Mouse (Mus musculus): ENCODE data around the gene Gm17783. TPM values are rescaled to one million over a fixed set of nuclear protein-coding genes. Genes with fewer than 3 reads are reported as not detected.
"Not testable (repeated sequence)": the region's sequence is repeated elsewhere in the genome, so short reads cannot be mapped to it uniquely, and the experiment has no call there.

Gm17783 gene
- polyA plus RNA-seq (2015; fragmentation: Nextera tagmentation; extraction: Ambion mirVana) = not detected in 2 replicates

DNA sequence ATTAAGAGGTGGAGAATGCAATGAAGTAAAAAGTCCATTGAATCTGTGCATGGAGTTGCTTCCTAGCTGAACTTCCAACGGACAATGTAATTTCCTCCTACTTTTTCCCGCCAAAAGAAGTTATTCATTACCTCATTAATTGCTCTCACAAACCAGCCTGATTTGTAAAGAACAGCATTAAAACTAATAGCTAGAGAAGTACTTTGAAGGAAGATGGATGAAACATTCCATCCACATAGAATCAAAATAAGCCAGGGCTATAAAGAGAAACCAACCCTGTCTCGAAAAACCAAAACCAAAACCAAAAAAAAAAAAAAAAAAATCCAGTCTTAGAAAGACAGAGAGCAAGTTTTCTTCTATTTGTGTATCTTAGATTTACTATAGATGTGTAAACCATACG lies at the start of gene Gm17783:
TSS of gene Gm17783 (minus strand) at position 101 of the 400 bp plus-strand sequence.
- H3K4me2 ChIP-seq = no peak within 1 kb of the TSS
- H3K4me1 ChIP-seq (replicated peaks) = no peaks in the 10 kb centered on the region
- H3K9ac ChIP-seq = no peak within 1 kb of the TSS
- H3K27me3 ChIP-seq = no peaks in the 10 kb centered on the region
- ATAC-seq (ENCODE audit: low read depth) = no peak
- no peak within 1 kb of the TSS for H3K27ac ChIP-seq (replicated peaks)
- WGBS = 86% methylated on average over 4 of the region's 4 CpGs
- H3K4me3 ChIP-seq = no peak within 1 kb of the TSS
- H3K36me3 ChIP-seq = no peaks in the 10 kb centered on the region
- no peaks in the 10 kb centered on the region for H3K9me3 ChIP-seq

DNA sequence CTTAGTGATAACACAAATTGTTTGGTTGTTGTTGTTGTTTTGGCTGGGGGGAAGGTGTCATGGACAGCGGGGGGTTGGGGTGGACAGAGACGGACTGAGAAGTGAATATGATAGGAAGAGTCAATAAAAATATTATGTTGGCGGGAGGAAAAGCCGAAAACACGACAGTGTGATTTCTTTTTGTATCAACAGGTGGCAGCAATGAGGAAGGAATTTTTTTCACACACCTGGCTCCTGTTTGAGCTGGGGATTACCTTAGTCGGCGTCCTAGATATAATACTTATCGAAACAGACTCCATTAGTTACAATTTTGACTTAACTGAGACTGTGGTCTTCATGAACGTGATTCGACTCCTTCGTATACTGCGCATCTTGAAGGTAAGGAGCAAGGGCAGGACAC lies 48.0 kb upstream of the Gm17783 start:
- Histone ChIP-seq H3K27me3 (no peaks in the 10 kb centered on the region), H3K36me3 (no peaks in the 10 kb centered on the region), H3K4me3 (no peak overlapping the region), H3K4me2 (no peak overlapping the region), H3K27ac (replicated peaks) (no peak overlapping the region), H3K9me3 (no peaks in the 10 kb centered on the region), H3K9ac (no peak overlapping the region), H3K4me1 (replicated peaks) (no peaks in the 10 kb centered on the region)
- WGBS = 74% methylated on average over 12 of the region's 12 CpGs
- no peak for ATAC-seq (ENCODE audit: low read depth)

DNA sequence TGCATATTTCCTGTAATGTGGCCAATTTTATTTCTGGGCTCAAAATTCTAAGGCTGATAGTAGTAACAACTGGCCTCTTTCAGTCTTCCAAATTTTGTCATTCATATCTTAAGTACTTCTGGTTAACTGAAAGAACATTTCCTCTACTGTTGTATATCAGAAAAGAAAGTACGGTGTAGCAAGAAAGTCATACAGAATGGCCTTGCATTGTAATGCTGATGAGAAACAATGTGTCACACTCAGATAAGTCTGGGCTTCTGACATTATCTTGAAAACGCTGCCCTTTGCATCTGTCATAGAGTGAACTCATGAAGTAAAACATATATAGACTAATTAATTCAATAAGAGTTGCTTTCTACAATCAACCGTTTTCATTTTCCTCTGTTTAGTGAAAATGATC lies 40.5 kb upstream of the Gm17783 start:
- H3K27ac ChIP-seq (replicated peaks) = no peak overlapping the region
- H3K4me2 ChIP-seq = no peak overlapping the region
- H3K9ac ChIP-seq = no peak overlapping the region
- ATAC-seq (ENCODE audit: low read depth) = no peak
- WGBS = 89% methylated on average over 3 of the region's 3 CpGs
- H3K4me1 ChIP-seq (replicated peaks) = no peaks in the 10 kb centered on the region
- no peaks in the 10 kb centered on the region for H3K9me3 ChIP-seq
- no peak overlapping the region for H3K4me3 ChIP-seq
- H3K27me3 ChIP-seq = no peaks in the 10 kb centered on the region
- no peaks in the 10 kb centered on the region for H3K36me3 ChIP-seq

DNA sequence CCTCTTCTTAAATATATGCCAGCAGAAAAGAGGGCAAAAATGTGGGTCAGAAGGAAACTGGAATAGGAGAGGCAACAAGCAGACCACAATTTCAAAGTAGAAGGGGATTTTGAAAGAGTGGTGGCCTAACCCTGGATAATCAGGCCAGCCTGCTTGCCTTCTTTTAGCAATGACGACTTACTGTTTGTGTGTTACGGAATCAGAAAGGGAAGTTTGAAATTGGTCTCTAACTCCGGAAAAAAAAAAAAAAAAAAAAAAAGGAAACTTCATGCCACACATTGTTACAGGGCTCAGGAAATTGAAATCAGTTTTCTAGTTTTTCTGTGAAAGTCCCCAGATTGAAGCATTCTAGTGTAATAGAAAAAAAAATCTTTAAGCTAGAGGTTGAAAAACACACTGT lies 29.9 kb upstream of the Gm17783 start:
- no peaks in the 10 kb centered on the region for H3K9me3 ChIP-seq
- WGBS = 69% methylated on average over 3 of the region's 3 CpGs
- ATAC-seq (ENCODE audit: low read depth) = no peak

DNA sequence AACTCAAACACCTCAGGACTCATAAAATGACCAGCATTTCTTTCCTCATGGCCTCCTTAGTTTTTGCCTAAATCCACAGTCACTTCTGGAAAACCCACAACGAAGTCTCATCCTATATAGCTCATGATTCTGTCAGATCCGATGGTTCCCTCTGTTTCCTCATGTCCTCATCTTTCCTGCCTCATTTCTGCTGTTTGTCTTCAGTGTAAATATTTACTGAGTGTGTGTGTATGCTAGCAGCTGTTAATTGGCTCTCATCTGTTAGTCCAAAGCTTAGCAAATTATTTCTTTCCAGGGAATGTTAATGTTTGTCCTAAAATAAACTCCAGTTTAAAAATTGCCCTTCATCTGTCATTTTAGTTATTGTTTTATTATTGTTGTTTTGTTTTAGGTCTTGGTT lies 19.7 kb upstream of the Gm17783 start:
- Histone ChIP-seq H3K9ac (no peak overlapping the region), H3K9me3 (no peaks in the 10 kb centered on the region), H3K27ac (replicated peaks) (no peak overlapping the region), H3K27me3 (no peaks in the 10 kb centered on the region), H3K4me1 (replicated peaks) (no peaks in the 10 kb centered on the region), H3K4me2 (no peak overlapping the region), H3K36me3 (no peaks in the 10 kb centered on the region), H3K4me3 (no peak overlapping the region)
- no peak for ATAC-seq (ENCODE audit: low read depth)
- WGBS = 88% methylated on average over 2 of the region's 2 CpGs

More for the DNA sequence above, 29.9 kb upstream of the Gm17783 start:
- no peaks in the 10 kb centered on the region for H3K27me3 ChIP-seq
- no peaks in the 10 kb centered on the region for H3K36me3 ChIP-seq
- H3K4me1 ChIP-seq (replicated peaks) = no peaks in the 10 kb centered on the region
- H3K4me3 ChIP-seq = no peak overlapping the region
- no peak overlapping the region for H3K4me2 ChIP-seq
- no peak overlapping the region for H3K9ac ChIP-seq
- H3K27ac ChIP-seq (replicated peaks) = no peak overlapping the region

DNA sequence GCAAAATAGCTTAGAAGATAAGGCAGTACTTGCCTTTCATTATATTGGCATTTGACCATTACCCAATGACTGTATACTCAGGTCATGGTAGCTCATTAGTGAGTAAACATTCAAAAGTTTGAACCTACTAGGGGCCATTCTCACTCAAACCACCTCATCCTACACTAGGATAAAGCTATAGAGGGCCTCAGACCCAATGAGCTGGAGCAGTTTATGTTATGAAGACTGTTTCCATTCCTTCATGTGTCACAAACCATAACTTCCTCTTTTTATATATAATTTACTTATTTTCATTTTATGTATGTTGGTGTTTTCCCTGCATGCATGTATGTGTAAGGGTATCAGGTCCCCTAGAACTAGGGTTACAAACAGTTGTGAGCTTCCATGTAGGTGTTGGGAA lies 16.1 kb upstream of the Gm17783 start:
- H3K4me3 ChIP-seq = no peak overlapping the region
- no peak overlapping the region for H3K27ac ChIP-seq (replicated peaks)
- no peaks in the 10 kb centered on the region for H3K4me1 ChIP-seq (replicated peaks)
- no peak for ATAC-seq (ENCODE audit: low read depth)
- no peaks in the 10 kb centered on the region for H3K27me3 ChIP-seq
- H3K9me3 ChIP-seq = no peaks in the 10 kb centered on the region
- no peak overlapping the region for H3K9ac ChIP-seq
- H3K4me2 ChIP-seq = no peak overlapping the region
- H3K36me3 ChIP-seq = no peaks in the 10 kb centered on the region

DNA sequence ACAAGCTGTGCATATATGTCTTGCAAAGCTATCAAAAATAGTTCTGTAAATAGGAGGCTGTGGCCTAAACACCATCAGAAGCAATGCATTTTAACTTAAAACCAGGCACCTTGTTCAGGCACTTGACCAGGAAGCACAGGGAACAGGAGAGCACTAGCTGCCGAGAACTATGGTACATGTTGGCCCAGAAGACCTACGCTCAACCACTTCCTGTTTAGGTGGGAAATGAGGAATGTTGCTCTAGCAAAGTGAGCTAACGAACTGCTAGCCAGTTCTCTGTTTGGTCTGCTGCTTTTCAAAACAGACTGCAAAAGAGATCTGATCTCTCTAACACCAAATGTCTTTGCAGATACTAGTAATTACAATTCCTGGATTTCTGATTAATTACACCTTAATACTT lies 12.5 kb upstream of the Gm17783 start:
- Histone ChIP-seq H3K9me3 (no peaks in the 10 kb centered on the region), H3K27ac (replicated peaks) (no peak overlapping the region), H3K4me1 (replicated peaks) (no peaks in the 10 kb centered on the region), H3K9ac (no peak overlapping the region), H3K4me3 (no peak overlapping the region), H3K36me3 (no peaks in the 10 kb centered on the region), H3K4me2 (no peak overlapping the region), H3K27me3 (no peaks in the 10 kb centered on the region)
- WGBS = 87% methylated on average over 3 of the region's 3 CpGs
- ATAC-seq (ENCODE audit: low read depth) = no peak

DNA sequence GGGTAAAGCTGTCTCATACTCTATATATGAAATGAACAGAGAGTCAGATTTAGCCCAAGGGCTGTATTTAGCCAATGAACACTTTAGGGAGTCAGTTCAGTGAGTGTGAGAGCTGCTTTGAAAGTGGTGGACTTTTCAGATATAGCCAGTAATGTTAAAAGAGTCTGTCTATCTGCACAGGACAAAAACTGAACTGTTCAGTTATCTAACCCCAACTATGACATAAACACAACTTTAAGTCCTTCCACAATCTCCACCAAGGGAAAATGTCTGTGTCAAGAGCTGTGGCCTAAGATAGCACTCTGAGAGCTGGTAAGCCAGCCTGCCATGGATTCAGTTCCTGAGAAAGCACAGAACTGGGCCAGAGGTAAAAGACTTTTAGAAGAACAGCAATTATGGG lies 10.3 kb upstream of the Gm17783 start:
- ATAC-seq (ENCODE audit: low read depth) = no peak
- Histone ChIP-seq H3K9ac (no peak overlapping the region), H3K36me3 (no peaks in the 10 kb centered on the region)

DNA sequence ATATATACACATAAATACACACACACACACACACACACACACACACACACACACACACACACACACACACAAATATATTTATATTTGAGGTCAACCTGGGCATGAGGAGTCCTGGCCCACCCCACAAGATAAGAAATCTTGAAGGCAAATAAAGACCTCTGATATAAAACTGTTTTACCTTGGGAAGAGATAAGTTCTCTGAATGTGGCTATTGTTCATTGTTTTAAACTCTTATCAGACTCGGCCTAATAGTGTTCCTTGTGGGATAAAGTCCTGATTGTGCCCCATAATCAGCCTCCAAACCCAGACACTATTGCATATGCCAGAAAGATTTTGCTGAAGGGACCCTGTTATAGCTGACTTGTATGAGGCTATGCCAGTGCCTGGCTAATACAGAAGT lies 6.5 kb upstream of the Gm17783 start:
- H3K4me3 ChIP-seq; H3K4me1 ChIP-seq (replicated peaks); H3K36me3 ChIP-seq; ATAC-seq (ENCODE audit: low read depth); H3K27ac ChIP-seq (replicated peaks); H3K9ac ChIP-seq; H3K9me3 ChIP-seq; H3K4me2 ChIP-seq; H3K27me3 ChIP-seq: not testable (repeated sequence)
- WGBS = 81% methylated on average over 1 of the region's 1 CpGs

More for the DNA sequence above, 10.3 kb upstream of the Gm17783 start:
- Histone ChIP-seq H3K4me1 (replicated peaks) (no peaks in the 10 kb centered on the region), H3K4me3 (no peak overlapping the region), H3K9me3 (no peaks in the 10 kb centered on the region), H3K27me3 (no peaks in the 10 kb centered on the region), H3K27ac (replicated peaks) (no peak overlapping the region), H3K4me2 (no peak overlapping the region)

DNA sequence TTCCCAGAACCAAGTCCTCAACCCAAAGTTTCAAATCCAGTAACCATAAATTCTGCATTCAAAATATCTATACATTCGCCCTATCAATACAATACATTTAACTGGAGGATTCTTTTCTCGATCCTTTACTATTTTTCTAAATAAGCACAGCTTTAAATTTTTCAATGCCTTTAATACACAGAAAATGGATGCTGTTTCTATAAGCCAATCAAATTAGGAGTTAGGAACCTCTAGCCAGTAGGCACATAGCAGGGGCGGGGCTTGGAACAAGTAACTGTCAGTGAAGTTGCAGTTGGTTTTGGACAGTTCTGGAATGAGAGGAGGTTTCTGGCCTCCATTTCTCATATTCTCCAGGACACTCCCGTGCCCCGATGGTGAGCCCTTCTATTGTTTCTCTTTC lies 3.2 kb upstream of the Gm17783 start, which contains the start of gene Slc9c1:
TSS of gene Slc9c1 (plus strand) at position 301 of the 400 bp plus-strand sequence.
- no peak within 1 kb of the TSS for H3K4me2 ChIP-seq
- 91% methylated on average over 5 of the region's 5 CpGs for WGBS

DNA sequence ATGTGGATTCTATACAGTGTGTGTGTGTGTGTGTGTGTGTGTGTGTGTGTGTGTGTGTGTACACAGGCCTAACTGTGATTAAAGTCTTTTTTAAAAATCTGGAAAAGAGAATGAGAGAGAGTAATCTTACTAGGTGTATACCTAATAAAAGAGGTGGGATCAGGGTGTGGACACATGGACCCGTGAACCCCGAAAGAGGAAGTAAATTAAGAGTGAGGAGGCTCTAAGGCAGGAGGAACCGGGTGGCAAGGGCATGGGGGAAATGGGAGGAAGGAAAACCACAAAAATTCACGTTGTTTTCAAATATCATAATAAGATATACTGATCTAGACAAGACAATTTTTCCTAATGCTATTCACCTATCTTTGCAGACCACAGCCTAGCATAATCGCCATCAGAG lies 6.3 kb downstream of the Gm17783 start:
- no peaks in the 10 kb centered on the region for H3K9me3 ChIP-seq
- no peaks in the 10 kb centered on the region for H3K36me3 ChIP-seq
- H3K27ac ChIP-seq (replicated peaks) = no peak overlapping the region
- H3K4me3 ChIP-seq = no peak overlapping the region
- 86% methylated on average over 5 of the region's 5 CpGs for WGBS
- no peak overlapping the region for H3K4me2 ChIP-seq
- H3K9ac ChIP-seq = no peak overlapping the region
- no peak for ATAC-seq (ENCODE audit: low read depth)
- H3K27me3 ChIP-seq = no peaks in the 10 kb centered on the region
- no peaks in the 10 kb centered on the region for H3K4me1 ChIP-seq (replicated peaks)

More for the DNA sequence above, 3.2 kb upstream of the Gm17783 start, which contains the start of gene Slc9c1:
- H3K9ac ChIP-seq = no peak within 1 kb of the TSS
- no peaks in the 10 kb centered on the region for H3K27me3 ChIP-seq
- H3K4me1 ChIP-seq (replicated peaks) = no peaks in the 10 kb centered on the region
- no peak within 1 kb of the TSS for H3K27ac ChIP-seq (replicated peaks)
- no peaks in the 10 kb centered on the region for H3K9me3 ChIP-seq
- no peak within 1 kb of the TSS for H3K4me3 ChIP-seq
- ATAC-seq (ENCODE audit: low read depth) = no peak
- H3K36me3 ChIP-seq = no peaks in the 10 kb centered on the region

DNA sequence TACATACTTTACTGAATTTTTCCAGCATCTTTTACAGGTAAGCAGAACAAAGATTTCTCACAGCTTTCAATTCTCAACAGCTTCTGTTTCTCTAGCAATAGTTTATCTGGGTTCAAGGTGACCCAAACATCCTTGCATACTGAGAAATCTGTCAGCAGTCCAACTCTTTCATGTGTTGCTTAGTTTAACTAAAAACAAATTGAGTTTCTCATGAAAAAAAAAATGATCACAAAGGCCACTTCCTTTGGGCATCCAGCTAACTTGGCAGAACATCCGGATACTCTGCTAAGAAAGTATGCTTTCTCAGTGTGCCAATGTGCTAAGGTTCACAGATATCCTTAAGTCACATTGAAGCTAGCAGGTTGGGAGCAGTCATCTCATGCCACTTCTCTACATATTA lies 36.5 kb downstream of the Gm17783 start:
- no peaks in the 10 kb centered on the region for H3K36me3 ChIP-seq
- ATAC-seq (ENCODE audit: low read depth) = no peak
- H3K9ac ChIP-seq = no peak overlapping the region
- H3K4me3 ChIP-seq = no peak overlapping the region
- no peaks in the 10 kb centered on the region for H3K9me3 ChIP-seq
- WGBS = 87% methylated on average over 1 of the region's 1 CpGs
- H3K4me2 ChIP-seq = no peak overlapping the region
- no peaks in the 10 kb centered on the region for H3K27me3 ChIP-seq
- H3K27ac ChIP-seq (replicated peaks) = no peak overlapping the region
- H3K4me1 ChIP-seq (replicated peaks) = no peaks in the 10 kb centered on the region

DNA sequence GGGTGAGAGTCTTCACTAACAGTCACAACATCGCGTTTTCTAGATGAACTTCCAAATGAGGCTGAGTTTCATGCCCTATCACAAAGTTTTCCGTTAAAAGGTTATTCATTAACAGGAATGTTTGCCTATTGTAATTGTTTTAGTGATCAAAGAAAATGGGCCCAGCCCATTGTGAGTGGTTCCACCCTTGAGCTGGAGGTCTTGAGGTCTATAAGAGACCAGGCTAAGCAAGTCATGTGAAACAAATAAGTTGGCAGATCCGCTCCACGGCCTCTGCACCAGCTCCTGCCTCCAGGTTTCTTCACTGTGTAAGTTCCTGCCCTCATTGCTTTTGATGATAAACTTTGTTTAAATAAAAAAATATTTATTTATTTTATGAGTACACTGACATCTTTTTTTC lies 38.9 kb downstream of the Gm17783 start, which contains the start of gene Gm609:
TSS of gene Gm609 (minus strand) at position 43 of the 400 bp plus-strand sequence.
- Histone ChIP-seq H3K9me3 (no peaks in the 10 kb centered on the region), H3K4me2 (no peak within 1 kb of the TSS), H3K4me3 (no peak within 1 kb of the TSS), H3K36me3 (no peaks in the 10 kb centered on the region), H3K27me3 (no peaks in the 10 kb centered on the region), H3K27ac (replicated peaks) (no peak within 1 kb of the TSS), H3K9ac (no peak within 1 kb of the TSS), H3K4me1 (replicated peaks) (no peaks in the 10 kb centered on the region)
- WGBS = 87% methylated on average over 5 of the region's 5 CpGs
- no peak for ATAC-seq (ENCODE audit: low read depth)

Data from neural tube, embryonic 13.5 days (tissue).